Mouse (Mus musculus) neural tube, embryonic 14.5 days (tissue): ENCODE measurements around the gene Nav3. TPM values are rescaled to one million over a fixed set of nuclear protein-coding genes. Genes with fewer than 3 reads are reported as not detected.
"Not testable (repeated sequence)": the region's sequence is repeated elsewhere in the genome, so short reads cannot be mapped to it uniquely, and the experiment has no call there.

Experiments used
- ATAC-seq: fragments of 200-750 bp; cut with Nextera tagmentation; 2 replicates; pipeline ENCODE4 v1.8.0; 2017; ENCODE audit warnings: low read depth, mild to moderate bottlenecking, moderate TSS enrichment, moderate library complexity
- H3K27ac ChIP-seq: fragments of 300-500 bp; sonication (generic); 2 replicates; pipeline ENCODE4 v1.5.1; 2014; ENCODE audit warnings: low read depth, mild to moderate bottlenecking, control low read depth, low read length, moderate library complexity, mixed read lengths
- H3K27me3 ChIP-seq: fragments of 300-500 bp; sonication (generic); 2 replicates; pipeline ENCODE4 v1.6.1; 2014; ENCODE audit warnings: low read length; ENCODE audit not compliant: control insufficient read depth, insufficient read depth
- H3K36me3 ChIP-seq: fragments of 300-500 bp; sonication (generic); 2 replicates; pipeline ENCODE4 v1.6.1; 2014; ENCODE audit warnings: low read length, mixed read lengths; ENCODE audit not compliant: control insufficient read depth, insufficient read depth
- H3K4me1 ChIP-seq: fragments of 300-500 bp; sonication (generic); 2 replicates; pipeline ENCODE4 v1.6.1; 2014; ENCODE audit warnings: low read length; ENCODE audit not compliant: control insufficient read depth, insufficient read depth
- H3K4me2 ChIP-seq: fragments of 300-500 bp; sonication (generic); 2 replicates; pipeline ENCODE4 v1.6.1; 2014; ENCODE audit warnings: mild to moderate bottlenecking, low read depth, low read length, control low read depth
- H3K4me3 ChIP-seq: fragments of 300-500 bp; sonication (generic); 2 replicates; pipeline ENCODE4 v1.5.1; 2014; ENCODE audit warnings: low read depth, low read length, control low read depth, mixed read lengths
- H3K9ac ChIP-seq: fragments of 300-500 bp; sonication (generic); replicated peaks from 2 replicates; pipeline ENCODE4 v1.6.1; 2014; ENCODE audit warnings: low read depth, mild to moderate bottlenecking, control low read depth, low read length, mixed read lengths
- H3K9me3 ChIP-seq: fragments of 300-500 bp; sonication (generic); 2 replicates; pipeline ENCODE4 v1.6.1; 2016; ENCODE audit warnings: low read length; ENCODE audit not compliant: control insufficient read depth
- WGBS: fragments of 180-500 bp; shearing (Covaris S2); extraction: QIAGEN DNeasy Blood & Tissue Kit; methylation state at CpG from one replicate; pipeline ENCODE4 v1.1.7; 2014; 5-methylcytosine and 5-hydroxymethylcytosine counted together
- polyA plus RNA-seq: library from polyadenylated mRNA; unstranded; fragments of >200 nt; fragmentation: Nextera tagmentation; extraction: Ambion mirVana; gene quantifications from 2 replicates; pipeline ENCODE4 v1.2.1, GENCODE M21; 2014

The Nav3 gene
- polyA plus RNA-seq, 1 experiment from 2014 or later = 34.6 TPM

DNA sequence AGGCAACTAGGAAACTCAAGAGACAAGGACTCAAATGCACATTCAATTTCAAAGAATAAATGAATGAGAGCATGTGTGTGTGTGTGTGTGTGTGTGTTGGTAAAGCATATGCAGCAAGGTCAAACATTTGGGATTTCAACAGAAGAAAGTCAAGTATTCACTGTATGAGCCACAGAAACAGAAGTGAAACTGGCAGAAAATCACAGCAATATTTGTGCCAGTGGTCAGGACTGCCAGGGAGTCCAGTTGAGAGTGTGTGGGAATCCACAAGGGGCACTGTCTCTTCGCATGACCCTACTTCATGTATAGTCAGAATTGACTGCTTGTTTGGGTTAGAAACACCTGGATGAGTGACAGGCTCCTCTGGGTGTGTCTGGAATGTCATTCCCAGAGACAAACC is 370.1 kb downstream of the Nav3 start:
- H3K36me3 ChIP-seq = no peaks in the 10 kb centered on the region
- no peak overlapping the region for H3K9ac ChIP-seq
- H3K4me3 ChIP-seq = no peak overlapping the region
- no peak overlapping the region for H3K4me2 ChIP-seq
- no peaks in the 10 kb centered on the region for H3K4me1 ChIP-seq
- H3K27me3 ChIP-seq = no peaks in the 10 kb centered on the region
- WGBS = 93% methylated on average over 1 of the region's 1 CpGs
- ATAC-seq = no peak
- H3K27ac ChIP-seq = no peak overlapping the region
- no peaks in the 10 kb centered on the region for H3K9me3 ChIP-seq

DNA sequence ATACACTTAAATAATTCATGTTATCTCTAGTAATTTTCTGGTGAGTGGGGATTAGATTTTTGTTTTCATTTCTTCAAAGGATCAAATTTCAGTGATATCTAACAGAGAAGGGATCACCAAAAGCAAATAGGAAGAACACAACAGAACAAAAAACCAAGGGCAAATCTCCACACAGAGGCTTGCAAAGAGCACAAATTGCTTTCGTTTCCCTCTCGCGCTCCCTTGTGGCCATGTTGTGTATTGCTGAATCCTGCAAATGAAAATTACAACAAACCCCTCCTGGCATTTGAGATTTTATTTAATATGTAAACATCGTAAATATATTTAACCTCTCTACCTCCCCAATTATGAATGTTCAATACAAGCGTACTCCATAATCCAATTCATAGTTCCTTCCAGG is 370.8 kb downstream of the Nav3 start:
- H3K36me3 ChIP-seq = no peaks in the 10 kb centered on the region
- no peak overlapping the region for H3K27ac ChIP-seq
- no peaks in the 10 kb centered on the region for H3K9me3 ChIP-seq
- H3K4me2 ChIP-seq = no peak overlapping the region
- 10% methylated on average over 5 of the region's 5 CpGs for WGBS
- ATAC-seq = no peak
- no peak overlapping the region for H3K4me3 ChIP-seq
- H3K27me3 ChIP-seq = no peaks in the 10 kb centered on the region
- no peak overlapping the region for H3K9ac ChIP-seq
- no peaks in the 10 kb centered on the region for H3K4me1 ChIP-seq

DNA sequence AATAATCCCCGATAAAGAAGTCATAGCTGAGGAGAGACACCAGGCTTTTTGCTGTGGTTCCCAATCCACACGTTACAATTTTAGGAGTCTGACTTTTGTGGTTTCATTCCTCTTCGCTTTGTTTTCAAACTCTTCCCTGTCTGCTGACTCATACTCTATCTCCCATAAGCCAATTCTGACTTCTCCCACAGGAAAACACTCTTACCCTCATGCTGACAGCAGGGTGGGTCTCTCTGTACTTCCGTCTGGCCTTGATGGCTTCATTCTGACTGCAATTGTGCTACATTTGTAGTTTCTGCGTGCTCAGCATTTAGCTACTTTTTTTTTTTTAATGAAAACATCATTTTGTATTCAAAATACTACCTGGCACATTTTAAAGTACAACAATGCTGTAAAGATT is 379.4 kb downstream of the Nav3 start:
- WGBS = 87% methylated on average over 5 of the region's 5 CpGs
- Histone ChIP-seq H3K27ac (no peak overlapping the region), H3K27me3 (no peaks in the 10 kb centered on the region), H3K4me1 (no peaks in the 10 kb centered on the region), H3K9ac (no peak overlapping the region), H3K9me3 (no peaks in the 10 kb centered on the region), H3K36me3 (no peaks in the 10 kb centered on the region), H3K4me3 (no peak overlapping the region), H3K4me2 (no peak overlapping the region)
- no peak for ATAC-seq

DNA sequence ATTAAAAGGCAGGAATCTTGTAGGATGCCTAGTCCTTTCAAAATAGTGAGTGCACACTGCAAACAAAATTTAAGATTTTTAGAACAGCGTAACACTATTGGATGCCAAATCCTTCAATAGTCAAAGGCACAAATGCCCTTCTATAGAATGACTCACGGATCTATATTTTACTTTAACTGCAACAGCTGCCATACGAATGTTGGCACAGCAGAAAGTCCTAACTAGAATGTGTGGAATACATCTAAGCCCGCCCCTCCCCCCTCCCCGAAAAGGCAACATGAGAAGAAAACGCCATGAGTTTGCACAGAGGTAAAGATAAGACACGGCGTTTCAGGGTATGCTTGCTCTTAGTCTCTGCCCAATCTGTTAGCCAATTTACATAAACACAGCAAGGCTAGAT is 383.6 kb downstream of the Nav3 start:
- Histone ChIP-seq H3K4me3 (no peak overlapping the region), H3K4me2 (no peak overlapping the region), H3K36me3 (no peaks in the 10 kb centered on the region), H3K27me3 (no peaks in the 10 kb centered on the region), H3K9me3 (no peaks in the 10 kb centered on the region), H3K4me1 (no peaks in the 10 kb centered on the region), H3K9ac (no peak overlapping the region), H3K27ac (no peak overlapping the region)
- WGBS = 87% methylated on average over 8 of the region's 8 CpGs
- no peak for ATAC-seq

DNA sequence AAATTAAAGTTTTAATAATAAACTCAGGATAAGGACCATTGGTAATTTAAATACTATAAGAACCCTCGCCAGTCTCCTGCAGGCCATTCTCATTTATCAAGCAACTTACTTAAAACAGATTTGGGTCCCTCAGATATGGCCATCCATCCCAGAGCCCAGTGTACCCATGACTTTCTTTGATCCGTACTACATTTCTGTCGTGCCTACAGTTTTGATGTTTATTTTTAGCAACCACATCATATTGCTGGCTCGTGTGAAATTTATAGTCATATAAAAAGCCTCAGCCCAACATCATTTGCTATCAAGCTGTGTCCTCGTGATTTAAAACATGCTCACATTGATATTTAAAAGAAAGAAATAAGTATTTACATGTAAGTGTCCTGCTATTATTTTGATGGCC is 394.8 kb downstream of the Nav3 start:
- no peak overlapping the region for H3K27ac ChIP-seq
- no peaks in the 10 kb centered on the region for H3K36me3 ChIP-seq
- no peak overlapping the region for H3K9ac ChIP-seq
- H3K27me3 ChIP-seq = no peaks in the 10 kb centered on the region
- H3K4me3 ChIP-seq = no peak overlapping the region
- no peak for ATAC-seq
- 74% methylated on average over 5 of the region's 5 CpGs for WGBS
- no peaks in the 10 kb centered on the region for H3K4me1 ChIP-seq
- no peak overlapping the region for H3K4me2 ChIP-seq
- H3K9me3 ChIP-seq = no peaks in the 10 kb centered on the region

DNA sequence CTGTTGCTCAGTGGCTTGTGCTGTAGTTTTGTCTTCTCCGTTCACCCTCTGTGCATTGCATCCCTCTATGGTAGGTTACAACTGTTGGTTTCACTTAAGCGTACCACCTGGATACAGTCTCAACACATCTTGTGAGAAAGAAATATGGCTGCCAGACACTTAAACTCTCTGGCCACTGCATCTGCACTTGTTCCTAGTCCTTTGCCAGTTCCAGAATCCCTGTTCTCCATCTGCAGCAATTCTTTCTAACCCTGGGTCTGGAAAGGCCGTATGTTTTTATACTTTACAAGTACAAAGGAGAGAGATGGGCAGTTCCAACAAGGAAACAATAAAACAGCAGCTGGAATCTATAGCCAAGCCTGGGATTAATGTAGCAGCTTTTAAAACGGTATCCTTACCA is 418.5 kb downstream of the Nav3 start:
- no peak overlapping the region for H3K9ac ChIP-seq
- ATAC-seq = no peak
- no peaks in the 10 kb centered on the region for H3K4me1 ChIP-seq
- no peak overlapping the region for H3K27ac ChIP-seq
- H3K4me2 ChIP-seq = no peak overlapping the region
- no peaks in the 10 kb centered on the region for H3K27me3 ChIP-seq
- H3K9me3 ChIP-seq = no peaks in the 10 kb centered on the region
- H3K4me3 ChIP-seq = no peak overlapping the region
- 80% methylated on average over 4 of the region's 4 CpGs for WGBS
- no peaks in the 10 kb centered on the region for H3K36me3 ChIP-seq

DNA sequence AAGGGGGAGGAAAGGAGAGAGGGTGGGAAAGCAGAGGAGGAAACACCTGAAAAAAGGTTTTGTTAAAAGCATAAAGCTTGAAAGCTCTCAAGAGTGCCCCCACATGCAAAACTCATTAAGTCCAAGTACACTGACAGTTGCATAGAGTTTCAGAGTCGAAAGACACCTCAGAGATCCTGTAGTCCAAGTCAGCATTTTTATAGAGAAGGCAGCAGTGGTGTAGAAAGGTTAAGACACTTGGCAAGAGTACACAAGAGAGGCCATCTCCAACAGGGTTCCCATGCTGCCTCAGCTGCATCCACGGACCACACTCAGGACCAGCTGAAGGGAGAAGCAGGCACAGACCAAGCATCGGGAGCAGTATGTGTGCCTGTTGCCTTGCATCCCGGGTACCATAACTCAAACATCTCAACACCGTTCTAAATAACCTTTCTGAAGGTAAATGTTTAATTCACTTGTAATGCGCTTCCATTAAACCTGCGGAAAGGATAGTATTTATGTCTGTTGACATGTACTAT is 421.4 kb downstream of the Nav3 start:
- no peaks in the 10 kb centered on the region for H3K9me3 ChIP-seq
- H3K27me3 ChIP-seq = no peaks in the 10 kb centered on the region
- ATAC-seq = no peak
- no peak overlapping the region for H3K27ac ChIP-seq
- no peak overlapping the region for H3K4me2 ChIP-seq
- H3K4me1 ChIP-seq = no peaks in the 10 kb centered on the region
- no peak overlapping the region for H3K9ac ChIP-seq
- H3K36me3 ChIP-seq = no peaks in the 10 kb centered on the region
- H3K4me3 ChIP-seq = no peak overlapping the region
- WGBS = 79% methylated on average over 7 of the region's 7 CpGs

DNA sequence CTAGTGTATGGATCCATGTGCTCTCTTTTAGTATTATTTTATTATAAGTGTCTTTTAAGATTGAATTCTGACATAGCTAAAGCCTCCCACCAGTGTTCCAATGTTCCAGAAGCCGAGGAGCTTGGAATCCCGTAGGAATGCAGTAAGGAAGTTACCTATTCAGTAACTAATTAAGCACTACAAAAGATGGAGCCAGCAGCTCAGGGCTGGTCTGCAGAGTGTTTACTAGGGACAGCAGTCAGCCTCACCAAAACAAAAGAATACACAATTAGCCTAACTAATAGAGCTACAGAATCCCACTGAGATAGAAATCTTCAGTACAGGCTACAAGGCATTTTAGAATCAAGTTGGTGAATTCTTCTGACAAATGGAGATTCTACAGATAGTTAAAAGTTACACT is 431.1 kb downstream of the Nav3 start:
- not testable (repeated sequence) for H3K4me2 ChIP-seq, H3K9ac ChIP-seq, H3K4me1 ChIP-seq, ATAC-seq, H3K27ac ChIP-seq, H3K4me3 ChIP-seq, H3K27me3 ChIP-seq, H3K9me3 ChIP-seq, H3K36me3 ChIP-seq
- 56% methylated on average over 2 of the region's 2 CpGs for WGBS

DNA sequence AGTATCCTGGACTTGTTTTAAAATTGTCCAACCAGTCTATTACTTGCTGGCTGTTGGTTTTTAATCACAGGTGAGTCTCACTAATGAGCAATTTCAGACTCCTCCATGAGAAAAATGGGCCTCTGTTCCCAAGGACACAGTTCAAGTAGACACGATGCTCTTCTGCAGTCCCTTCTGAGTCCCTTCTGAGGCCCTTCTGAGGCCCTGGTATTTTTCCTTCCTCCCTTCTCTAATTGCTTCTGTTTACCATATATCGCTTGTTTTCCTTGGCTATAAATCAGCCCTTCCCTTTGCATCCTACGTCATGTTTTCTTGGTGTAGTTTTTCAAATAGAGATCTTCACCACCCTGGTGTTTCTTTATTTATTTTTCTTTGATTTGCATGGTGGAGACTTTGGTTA is 433.9 kb downstream of the Nav3 start:
- Histone ChIP-seq H3K9me3 (no peaks in the 10 kb centered on the region), H3K9ac (no peak overlapping the region), H3K27me3 (no peaks in the 10 kb centered on the region), H3K27ac (no peak overlapping the region), H3K36me3 (no peaks in the 10 kb centered on the region), H3K4me1 (no peaks in the 10 kb centered on the region), H3K4me3 (no peak overlapping the region), H3K4me2 (no peak overlapping the region)
- ATAC-seq = no peak
- WGBS = 64% methylated on average over 3 of the region's 3 CpGs
